Mouse (Mus musculus) CD8-positive naive resting alpha-beta T cell, adult 57 days (primary cell): Measurements from ENCODE around the gene Lima1. TPM values are rescaled to one million over a fixed set of nuclear protein-coding genes. Genes with fewer than 3 reads are reported as not detected.

ENCODE experiments used
- total RNA-seq: library from RNA; stranded (reverse); gene quantifications from one replicate; pipeline ENCODE4 v1.2.4, GENCODE M21; 2023

Gene Lima1
- total RNA-seq: 0.67 TPM

GRCm38 (mm10) chr15:99875334-99875869, at the start of gene Lima1:
Lima1 (minus strand) TSS chr15:99875456.

DNA sequence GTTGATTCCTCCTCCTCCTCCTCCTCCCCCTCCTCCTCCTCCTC, 102.6 kb downstream of the Lima1 start, which contains the start of gene Cers5:
Cers5 (minus strand) TSS at position 5 of the 44 bp plus-strand sequence.

Other genes with a start within 250 kb of the Lima1 start
- 64.1 TPM for gene Racgap1, start 223.8 kb downstream of the Lima1 start, total RNA-seq
- 0.31 TPM for gene Asic1, start 205.1 kb downstream of the Lima1 start, total RNA-seq
- gene Smarcd1, start 173.3 kb downstream of the Lima1 start, total RNA-seq: 45.3 TPM
- 4.8 TPM for gene Gm17349, start 170.0 kb downstream of the Lima1 start, total RNA-seq
- 0.52 TPM for gene Gpd1, start 157.9 kb downstream of the Lima1 start, total RNA-seq
- 51.3 TPM for gene Cox14, start 149.8 kb downstream of the Lima1 start, total RNA-seq
- gene Cers5, start 102.6 kb downstream of the Lima1 start, total RNA-seq: 54.6 TPM
- not detected for gene Fam186a, start 91.6 kb upstream of the Lima1 start, total RNA-seq
- gene Larp4, start 94.6 kb upstream of the Lima1 start, total RNA-seq: 54.3 TPM
- 81.7 TPM for gene Dip2b, start 163.2 kb upstream of the Lima1 start, total RNA-seq